Mouse (Mus musculus) spleen, adult 18-20 months (tissue): ENCODE measurements around the gene Prim2.

Experiments
- DNase-seq, 2 experiments: peaks; one replicate each; pipeline ENCODE4 v3.0.0; 2022; ENCODE audit warnings: mixed read lengths in 2 of 2

Prim2 gene

DNA sequence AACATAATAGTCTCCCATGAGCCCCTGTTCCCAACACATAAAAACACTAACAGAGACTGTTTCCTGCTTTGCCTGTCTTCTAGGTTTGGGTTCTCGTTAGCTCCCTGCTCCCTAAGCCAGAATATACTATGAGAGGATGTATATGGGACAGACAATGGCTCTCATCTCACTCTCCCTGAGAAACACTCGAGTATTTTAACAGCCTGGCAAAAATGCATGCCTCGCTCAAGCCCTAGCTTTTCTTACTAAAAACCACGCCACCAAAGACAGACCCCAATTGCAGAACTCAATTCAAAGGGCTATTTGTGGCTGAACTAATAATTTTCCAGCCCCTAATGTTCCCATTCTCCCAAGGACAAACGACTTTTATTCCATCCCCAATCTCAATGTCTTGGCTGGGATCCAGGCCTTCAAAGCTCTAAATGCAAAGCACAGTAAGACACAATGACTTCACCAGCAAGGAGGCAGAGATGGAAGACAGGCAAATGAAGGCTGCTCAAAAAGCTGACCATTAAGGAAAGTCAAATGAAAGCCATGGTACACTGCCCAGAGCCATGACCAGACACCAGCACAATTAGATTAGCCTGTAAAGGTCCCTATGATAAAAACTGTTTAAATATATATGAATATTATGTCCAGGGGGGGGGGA lies 70.5 kb downstream of the Prim2 start:
- no peak for DNase-seq

DNA sequence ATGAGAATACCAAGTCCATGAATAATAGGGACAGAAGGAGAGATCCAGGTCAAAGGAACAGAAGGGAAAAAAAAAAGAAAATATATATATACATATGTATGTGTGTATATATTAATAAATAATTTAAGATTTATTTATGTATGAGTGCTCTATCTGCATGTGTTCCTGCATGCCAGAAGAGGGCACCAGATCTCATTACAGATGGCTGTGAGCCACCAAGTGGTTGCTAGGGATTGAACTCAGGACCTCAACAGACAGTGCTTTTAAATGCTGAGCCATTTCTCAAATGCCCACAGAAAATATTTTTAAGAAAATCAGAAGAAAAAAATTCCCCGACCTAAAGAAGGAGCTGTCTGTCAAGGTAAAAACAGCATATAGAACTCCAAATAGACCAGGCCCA lies 72.6 kb downstream of the Prim2 start:
- DNase-seq: no peak

DNA sequence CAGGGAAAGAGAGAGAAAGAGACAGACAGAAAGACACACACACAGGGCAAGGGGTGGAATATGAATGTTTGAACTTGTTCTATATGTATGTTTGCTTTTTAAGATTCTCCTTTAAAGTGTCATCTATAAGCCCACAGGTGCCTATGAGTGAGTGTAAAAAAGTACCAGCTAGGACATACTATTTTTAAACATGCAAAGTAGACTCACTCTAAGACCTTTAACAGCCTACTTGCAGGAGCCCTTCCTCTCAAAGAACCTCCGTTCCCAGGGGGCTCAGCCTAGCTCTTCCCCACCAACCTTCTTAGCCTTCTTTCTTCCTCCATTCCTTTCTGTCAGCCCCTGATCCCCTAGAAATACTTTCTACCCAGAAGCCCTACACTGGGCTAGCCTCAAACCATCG lies 73.7 kb downstream of the Prim2 start:
- DNase-seq: peak; percentile 22 to 33

DNA sequence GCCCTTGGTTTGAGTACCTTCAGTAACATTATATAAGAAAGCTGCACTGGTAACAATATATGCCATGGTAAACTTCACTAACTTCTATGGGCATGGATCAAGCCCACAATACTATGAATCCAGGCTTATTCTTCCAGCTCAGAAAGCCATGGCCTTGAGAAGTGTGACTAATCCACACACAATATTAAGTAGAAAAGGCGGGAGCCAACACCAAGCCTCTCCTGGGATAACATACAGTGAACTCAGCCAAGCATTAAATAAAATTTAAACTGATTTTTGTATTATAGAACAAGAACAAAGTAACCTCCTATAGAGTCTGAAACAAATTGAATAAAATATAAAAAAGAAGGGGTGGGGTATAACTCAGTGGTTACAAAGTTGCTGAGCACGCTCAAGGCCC lies 74.6 kb downstream of the Prim2 start:
- DNase-seq: no peak

DNA sequence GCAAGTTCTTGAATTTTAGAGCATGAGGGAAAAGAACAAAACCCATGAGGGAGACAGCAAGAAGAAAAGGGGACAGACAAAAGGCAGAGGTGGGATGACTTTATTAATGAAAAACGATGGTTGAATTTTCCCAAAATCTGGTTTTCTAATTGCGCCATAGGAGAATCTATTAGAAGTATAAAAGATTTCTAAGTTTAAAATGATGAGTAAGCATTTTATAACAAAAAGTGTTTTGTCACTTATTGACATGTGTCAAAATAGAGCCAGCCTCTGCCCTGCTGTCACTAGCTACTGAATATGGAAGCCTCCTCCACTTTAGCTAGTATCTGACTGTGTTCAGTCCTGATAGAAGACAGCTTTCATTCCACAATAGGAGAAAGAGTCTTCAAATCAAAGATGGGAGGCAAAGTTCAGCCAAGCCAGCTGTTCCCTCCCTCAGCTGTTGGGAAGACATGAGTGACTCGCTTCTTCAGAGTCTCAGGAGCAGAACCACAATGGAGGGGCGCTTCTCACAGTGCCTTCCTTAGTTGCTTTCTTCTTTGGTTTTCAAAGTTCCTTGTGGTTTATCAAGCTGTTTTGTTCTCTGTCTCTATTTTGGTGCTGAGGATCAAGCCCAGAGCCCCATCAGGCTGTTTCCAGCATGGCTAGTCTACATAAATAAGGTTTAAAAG lies 75.7 kb downstream of the Prim2 start:
- DNase-seq: no peak

DNA sequence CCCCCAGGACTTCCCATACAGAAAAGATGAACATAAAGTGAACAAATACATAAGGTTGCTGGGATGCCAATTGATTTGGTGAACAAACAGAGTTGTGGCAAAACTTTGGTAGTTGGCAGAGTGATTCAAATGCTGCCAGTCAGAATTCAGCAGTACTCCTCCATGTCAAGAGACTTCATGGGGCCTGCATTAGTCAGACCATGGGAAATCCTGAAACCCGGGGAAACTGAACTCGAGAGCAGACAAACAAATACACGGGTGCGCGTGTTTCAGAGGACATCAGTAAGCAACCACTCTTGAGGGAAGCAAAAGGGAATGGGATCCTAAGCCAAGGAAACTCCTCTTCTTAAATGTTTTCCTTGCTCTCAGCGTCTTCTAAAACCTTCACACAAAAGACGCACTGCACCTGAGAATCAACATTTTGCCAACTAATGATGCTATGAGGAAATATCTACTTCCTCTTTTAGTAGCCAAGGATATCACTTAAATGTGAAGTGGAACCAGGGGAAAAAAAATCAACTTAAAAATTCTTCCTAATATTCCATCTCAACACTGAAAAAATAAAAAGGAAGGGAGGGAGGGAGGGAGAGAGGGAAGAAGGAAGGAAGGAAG lies 77.5 kb downstream of the Prim2 start:
- DNase-seq: no peak

DNA sequence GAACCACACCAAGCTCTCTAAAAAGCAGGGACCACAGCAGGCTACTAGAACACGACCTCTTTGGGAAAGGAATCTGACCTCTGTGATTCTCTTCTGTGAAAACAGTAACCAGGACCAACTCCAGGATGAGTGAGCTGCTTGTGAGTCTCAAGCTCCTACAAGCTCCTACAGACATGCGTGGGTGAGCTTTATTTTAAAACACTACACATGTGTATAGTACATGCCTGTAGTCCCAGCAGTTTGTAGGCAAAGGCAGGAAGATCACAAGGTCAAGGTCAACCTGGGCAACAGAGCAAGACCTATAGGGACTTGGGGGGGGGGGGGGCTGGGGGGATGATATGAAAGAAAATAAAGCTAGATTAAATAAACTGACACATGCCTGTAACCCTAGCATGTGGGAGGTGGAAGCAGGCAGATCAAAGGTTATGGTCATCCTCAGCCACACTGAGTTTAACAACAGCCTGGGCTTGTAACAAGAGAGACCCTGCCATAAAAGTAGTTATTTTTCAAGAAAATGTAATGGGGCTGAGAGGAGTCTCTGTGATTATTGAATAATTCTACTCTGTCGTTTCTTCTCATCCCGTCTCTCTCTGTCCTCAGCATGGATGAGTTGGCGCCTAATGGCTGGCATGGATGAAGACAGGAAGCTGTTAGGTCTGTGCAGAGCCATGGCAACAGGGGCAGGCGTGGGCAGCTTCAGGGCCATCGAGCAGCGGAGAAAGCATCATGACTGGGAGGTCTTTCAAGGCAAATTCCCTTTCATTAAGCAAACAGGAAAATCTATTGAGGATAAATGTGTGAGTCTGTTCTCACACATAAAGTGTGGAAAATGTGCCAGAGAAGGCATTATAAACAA lies 78.8 kb downstream of the Prim2 start:
- DNase-seq: no peak

DNA sequence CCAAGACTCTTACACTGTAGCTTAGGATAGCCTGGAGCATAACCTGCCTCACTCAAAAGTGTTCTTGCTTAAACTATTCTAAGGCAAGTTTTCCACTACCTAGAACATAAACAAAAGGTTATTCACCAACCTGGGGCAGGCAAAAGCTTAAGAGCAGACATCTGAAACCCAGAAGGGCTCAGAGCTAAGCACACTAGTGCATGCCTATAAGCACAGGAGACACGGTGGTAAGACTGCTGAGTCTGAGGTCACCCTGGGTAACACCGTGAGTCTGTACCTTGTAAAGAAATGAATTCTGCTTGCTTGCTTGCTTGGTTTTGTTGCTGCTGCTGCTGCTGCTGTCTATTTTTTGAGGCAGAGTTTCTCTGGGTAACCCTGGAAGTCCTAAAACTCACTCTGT lies 80.1 kb downstream of the Prim2 start:
- DNase-seq: no peak

DNA sequence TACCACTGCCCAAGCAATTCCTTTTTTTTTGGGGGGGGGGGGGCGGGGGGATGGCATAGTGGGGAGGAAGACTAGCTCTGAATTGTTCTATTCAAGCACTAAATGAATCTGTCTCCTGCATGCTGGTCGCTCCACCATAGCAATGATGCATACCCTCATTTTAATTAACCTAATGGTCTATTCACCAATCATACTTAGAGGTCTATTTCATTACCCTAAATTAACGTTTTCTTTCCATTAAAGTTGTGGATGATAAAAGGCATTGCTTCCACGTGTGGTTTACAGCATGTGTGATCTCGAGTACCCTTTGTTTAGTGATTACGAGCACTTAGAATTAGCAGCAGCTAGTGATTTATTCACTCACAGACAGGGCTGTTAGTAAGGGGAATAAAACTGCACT lies 81.0 kb downstream of the Prim2 start:
- no peak for DNase-seq

DNA sequence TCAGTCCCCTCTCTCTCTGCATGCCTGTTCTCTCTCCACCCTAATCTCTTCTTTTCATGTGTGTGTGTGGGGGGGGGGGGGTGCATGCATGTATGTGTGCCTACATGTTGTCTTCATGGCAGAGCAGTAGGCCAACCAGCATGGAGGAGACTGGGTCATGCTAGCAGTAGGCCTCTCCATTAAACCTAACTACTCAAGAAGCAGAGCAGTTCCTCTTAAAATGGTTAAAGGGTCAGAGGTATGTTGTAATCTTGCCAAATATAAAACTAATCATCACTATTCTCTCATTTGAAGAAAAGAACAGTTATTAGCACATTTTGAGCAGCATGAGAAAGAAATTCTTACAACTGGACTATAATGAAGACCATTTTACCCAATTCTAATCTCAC lies 85.0 kb downstream of the Prim2 start:
- no peak for DNase-seq

DNA sequence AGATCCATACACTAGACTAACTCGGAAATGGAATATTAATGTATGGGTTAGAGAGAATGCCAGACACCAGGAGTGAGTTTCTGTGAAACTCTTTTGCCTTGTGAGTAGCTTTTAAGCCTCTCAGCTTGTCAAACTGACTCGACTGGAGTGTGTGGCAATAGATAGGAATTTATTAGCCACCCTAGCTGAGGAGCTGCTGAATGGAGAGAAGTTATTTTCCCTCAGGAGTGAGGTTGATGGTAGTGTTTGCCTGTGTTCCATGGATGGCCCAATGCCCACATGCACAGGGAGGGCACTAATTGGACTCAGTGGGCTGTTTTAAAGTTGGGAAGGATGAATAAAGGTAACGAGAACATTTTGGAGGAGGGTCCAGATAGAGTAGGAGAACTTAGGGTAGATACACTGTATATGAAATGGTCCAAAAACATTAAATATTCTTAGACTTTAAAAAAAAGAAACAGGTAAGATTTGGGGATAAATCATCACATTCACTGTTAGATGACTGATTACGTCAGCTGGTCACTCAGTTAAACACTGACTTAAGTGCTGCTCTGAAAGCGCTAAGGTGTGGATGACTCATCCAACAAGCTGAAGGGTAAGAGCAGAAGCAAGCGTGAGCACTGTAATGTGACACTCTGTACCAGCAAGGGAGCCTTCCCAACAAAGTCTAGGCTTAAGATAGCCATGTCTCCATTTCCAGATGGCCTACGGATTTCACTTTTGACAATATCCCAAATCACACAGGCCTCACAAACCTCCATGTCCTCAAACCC lies 85.6 kb downstream of the Prim2 start:
- no peak for DNase-seq

DNA sequence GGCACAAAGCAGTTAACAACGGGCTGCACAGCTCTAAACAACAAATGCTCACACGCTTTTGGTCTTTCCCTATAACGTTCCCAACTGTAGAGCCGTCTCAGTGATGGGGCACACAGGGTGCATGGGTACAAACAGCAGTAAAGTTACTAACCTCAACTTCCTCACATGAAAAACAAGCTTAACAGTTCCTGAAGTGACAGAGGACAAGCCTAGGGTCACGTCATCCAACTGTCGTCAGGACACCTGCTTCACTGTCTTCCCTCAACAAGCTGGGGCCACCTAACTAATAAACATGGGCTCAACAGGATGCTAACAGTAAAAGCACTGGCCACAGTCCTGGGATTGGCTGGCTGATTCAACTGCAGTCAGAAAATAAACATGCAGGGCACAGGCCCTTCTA lies 91.0 kb downstream of the Prim2 start:
- DNase-seq: peak in 1 of 2 experiments; percentile 27

DNA sequence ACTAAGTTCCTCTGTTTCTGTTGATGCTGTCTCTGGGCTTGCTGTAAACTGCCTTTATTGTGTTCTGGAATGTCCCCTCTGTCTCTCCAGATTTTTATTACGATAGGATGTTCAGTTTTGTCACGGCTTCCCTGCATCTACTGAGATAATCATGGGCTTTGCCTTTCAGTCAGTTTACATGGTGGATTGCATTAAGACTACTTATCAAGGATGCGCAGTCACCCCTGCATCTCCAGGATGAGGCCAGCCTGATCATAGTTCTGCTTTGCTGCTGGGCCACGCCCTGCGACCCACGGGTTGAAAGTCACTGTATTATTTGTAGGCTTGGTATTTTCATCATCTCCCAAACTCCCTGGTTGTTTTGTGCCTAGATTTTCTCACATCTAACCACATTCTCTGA lies 95.1 kb downstream of the Prim2 start:
- DNase-seq: no peak

DNA sequence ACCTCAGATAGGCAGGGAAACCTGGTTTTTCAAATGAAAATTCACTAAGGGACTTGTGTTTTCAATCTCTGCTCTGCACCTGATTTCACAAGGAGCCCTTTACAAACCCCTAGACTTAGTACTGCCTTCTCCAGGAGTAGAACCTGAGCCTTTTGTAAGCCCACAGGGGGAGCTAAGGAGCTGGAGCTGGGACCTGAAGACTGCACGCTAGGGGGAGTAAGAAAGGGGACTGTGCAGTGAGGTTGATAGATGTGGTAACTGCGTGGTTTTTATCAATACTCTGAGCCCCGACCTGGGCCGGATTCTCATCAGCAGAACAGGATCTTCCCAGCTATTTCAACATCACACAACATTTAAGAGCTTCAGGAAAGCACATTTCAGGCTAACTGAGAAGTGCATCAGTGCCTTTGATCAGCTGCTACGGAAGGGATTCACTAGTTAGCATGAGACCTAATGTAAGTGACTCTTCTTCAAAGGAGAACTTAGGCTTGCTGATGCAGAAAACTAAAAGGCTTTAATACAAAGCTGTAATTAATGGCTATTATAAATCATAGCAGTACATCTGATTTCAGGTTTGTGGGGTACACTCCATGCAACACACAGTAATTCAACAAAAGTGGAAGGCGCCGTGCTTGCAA lies 103.7 kb downstream of the Prim2 start:
- peak; percentile 35 to 43 for DNase-seq

DNA sequence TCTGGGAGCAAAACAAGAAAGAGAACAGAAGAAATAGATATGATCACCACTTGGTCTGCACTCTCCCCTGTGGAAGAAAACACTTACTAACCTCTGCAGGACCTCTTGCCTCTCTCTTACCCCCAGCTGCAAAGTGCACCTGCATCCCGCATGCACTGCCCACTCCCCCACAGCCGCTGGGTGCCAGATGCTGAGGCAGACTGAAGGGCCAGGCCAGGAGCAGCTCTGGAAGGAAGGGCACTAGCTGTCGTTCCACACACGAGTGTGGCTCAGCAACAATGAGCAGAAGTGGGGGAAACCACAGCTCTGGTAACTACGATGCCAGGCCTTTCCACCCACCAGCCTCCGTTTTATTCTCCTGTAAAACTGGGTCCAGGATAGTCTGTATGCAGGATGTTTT lies 105.6 kb downstream of the Prim2 start:
- no peak for DNase-seq

DNA sequence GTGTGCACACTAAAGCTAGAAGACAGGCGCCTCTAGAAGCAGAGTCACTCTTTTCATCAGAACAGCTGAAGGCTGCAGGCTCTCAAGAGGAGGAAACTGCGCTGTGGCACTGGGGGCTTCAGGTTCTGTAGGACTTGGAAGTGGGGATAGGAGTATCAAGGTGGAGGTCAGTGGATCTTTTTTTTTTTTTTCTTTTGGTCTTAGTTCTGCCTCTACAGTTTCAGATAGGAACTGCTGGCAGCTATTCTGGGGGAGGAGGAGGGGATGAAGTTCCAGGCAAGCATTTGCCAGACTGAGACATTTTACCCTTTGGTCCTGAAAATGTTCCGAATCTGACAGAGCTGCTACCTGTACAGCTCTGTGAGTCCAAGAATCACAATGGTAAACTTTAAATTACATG lies 106.0 kb downstream of the Prim2 start:
- no peak for DNase-seq

DNA sequence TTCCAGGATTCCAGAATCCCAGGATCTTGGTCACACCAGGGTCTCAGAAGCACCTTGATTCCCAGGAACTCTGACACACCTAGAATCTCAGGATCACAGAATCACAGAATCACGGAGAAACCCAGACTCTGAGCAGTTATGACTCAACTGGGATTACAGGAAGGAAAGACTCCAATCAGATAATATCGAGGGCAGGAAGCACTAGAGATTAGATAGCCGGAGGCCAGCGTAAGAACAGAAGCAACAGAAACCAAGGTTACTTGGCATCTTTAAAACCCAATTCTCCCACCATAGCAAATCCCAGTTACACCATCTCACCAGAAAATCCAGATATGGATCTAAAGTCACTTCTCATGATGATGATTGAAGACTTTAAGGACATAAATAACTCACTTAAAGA lies 113.0 kb downstream of the Prim2 start:
- DNase-seq: no peak

DNA sequence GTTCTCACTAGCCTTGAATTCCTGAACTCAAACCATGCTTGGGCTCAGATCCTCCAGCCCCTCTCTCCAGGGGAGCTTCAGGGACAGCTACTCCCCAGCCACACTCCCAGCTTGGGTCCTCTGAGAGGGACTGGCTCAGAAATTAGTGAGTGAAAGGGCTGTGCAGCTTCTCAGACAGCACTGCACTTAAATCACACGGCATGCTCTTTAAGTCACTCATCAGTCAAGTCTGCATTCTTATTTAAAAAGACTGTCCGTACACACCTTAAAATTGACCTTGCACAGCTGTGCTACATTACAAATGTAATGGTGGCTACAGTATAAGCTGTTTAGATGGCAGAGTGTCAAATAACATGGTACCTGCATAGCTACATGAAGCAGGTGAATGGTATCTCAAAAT lies 114.0 kb downstream of the Prim2 start:
- no peak for DNase-seq

DNA sequence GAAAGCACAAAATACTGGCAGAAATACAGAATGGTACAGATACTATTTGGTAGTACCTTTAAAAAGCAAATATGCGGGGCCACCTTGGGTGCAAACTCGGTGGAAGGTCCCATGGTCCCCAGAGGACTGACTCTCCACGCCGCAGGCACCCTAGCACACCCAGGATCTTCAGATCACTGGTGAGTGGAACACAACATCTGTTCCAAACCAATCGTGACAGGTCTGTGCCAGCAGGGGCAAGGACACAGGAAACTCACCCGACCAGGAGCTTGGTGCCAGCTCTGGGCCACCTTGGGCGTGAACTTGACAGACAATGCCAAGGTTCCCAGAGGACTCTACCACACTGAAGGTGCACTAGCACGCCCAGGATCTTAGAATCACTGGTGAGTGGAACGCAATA lies 118.2 kb downstream of the Prim2 start:
- peak; percentile 18 to 44 for DNase-seq

DNA sequence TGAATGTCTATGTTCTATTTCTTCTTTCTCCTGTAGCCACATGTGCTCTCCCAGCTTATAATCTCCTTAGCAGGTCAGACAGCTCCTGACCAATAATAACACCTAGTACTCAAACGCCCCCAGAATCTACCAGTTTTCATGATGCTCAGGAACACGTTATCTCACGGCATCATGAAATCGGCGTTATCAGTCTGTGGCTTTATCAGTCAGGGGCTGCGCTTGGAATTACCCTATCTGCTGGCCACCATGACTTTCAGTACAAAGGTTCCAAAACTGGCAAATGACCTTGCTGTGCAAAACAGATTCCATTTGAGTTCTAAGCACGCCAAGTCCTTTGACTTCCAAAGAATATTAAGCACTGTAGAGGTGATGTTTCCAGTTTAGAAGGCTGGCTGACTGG lies 127.9 kb downstream of the Prim2 start:
- DNase-seq: no peak

DNA sequence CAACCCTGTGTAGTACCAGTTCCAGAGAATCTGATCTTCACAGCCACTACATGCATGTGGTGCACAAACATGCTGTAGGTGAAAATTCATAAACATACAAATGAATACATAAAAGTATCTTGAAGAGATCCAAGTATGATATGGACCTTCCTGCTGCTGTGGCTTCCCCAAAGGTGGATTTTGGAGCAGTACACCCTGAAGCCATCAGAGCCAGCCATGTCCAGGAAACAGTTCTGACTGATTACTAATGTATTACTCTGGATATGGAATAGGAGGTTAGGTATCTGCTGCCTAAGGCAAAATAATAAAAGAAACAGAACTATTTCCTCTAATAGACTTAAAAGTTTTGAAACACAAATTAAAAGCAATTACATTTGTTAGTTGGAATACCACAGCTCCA lies 131.6 kb downstream of the Prim2 start:
- DNase-seq: no peak

DNA sequence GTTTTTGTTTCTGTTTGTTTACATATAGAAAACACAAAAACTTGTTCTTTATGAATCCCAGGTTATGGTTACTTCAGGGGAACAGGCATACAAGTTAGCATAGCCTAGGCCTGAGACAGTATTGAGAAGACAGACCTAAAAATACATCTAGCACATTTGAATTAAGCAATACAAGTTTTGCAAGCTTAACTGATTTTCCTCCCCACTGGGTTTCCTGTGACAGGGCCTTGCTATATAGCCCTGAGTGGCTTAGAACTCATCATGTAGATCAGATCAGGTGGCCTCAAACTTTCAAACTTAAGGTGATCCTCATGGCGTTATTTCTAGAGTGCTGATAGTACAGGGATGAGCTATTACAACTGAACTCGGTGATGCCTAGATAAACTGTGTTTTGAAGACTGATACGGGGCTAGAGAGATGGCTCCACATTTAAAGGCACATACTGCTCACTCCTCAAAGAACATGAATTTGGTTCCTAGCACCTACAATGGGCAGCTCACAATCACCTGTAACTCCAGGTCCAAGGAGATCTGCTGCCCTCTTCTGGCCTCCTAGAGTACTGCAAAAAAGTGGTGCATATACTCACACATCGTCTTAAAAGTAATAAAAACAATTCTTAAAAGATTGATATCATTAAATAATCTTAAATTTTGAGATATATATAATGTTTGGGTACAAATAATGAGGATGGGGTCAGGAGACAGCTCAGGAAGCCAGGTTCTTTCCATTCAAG lies 133.2 kb downstream of the Prim2 start:
- DNase-seq: no peak
